Mouse (Mus musculus) layer of hippocampus, postnatal 10 days (tissue): ENCODE results near the gene Gja3. TPM values are rescaled to one million over a fixed set of nuclear protein-coding genes. Genes with fewer than 3 reads are reported as not detected.
"Not testable (repeated sequence)": the region's sequence is repeated elsewhere in the genome, so short reads cannot be mapped to it uniquely, and the experiment has no call there.

Source experiments
- DNase-seq, 2 experiments: peaks; one replicate each; pipeline ENCODE4 v3.0.0; 2021; ENCODE audit warnings: low spot score in 2 of 2
- total RNA-seq, 2 experiments: library from RNA; stranded (reverse); gene quantifications; 2 replicates each; pipeline ENCODE4 v1.2.3; 2021

The Gja3 gene
- total RNA-seq, 2 experiments from 2014 or later = 0.46 to 0.89 TPM

DNA sequence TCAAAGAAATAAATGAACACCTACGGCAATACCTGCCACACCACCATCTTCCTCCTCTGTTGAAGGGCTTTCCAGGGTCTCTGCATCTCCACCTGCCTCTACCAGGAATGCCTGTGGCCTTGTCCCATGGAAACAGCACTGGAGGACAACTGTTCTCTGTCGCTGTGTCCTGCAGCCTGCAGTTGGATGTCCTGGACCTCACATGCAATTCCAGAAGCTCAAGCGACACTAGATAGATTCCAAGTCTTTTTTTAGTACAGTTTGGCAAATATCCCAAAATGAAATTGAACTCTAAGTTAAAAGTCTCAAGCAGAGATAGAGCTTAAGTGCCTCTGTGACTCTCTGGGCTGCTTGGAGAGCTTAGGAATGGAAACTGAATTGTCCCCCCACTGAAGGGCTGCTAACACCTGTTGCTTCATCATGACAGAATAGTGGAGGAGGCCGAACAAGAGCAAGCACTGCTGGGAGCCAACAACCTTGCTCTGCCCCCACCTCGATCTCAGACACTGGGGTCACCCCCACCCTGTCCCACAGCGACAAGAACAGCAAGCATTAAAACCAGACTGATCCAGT lies 22.9 kb downstream of the Gja3 start:
- DNase-seq = no peak

DNA sequence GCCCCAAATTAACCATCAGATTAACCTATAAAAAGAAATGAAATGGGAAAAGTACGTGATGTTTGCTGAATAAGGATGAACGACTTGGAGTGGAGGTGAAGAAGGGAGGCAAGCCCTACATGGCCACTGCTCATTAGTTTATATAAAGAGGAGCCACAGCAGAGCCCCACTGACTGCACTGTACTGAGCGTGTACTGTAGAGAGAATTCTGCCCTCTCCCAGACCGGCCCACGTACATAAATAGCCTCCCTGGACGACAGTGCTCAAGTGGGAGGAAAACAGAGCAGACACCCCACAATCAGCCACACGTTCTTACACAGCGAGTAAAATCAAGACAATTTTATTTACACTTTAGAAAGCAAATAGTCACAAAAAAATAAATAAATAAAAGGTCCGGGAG lies 23.8 kb downstream of the Gja3 start:
- no peak for DNase-seq

DNA sequence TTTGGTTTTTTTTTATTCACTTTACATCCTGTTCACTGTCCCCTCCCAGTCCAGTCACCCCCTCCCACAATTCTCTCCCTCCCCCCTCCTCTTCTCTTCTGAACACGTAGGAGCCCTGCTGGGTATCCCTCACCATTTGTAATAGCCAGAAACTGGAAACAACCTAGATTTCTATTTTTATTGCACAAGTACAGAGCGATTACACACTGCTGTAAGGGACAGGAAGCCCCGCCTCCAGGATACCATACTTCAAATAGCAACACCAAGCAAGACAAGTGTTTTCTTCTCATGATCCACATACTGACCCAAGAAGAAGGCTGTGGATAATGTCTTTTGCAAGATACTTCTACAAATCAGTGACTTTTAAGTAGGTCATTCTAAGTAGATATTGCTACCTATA lies 25.1 kb downstream of the Gja3 start:
- no peak for DNase-seq

DNA sequence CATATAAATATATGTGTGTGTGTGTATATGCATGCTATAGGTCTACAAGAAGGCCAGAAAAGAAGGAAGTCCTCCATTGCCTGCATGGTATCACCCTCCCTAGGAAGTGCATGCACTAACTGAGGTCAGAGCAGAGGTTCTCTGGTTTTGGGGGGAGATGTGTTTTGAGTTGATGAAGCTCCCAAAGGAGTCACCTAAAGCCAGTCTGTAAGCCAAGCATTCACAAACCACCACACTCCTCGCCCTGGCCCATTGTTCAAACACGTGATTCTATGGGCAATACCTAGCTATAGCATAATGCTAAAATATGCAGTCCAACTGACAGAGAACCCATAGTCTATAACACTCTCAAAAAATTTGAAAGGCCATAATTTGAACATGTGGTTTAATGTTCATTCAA lies 39.5 kb downstream of the Gja3 start:
- DNase-seq = no peak

DNA sequence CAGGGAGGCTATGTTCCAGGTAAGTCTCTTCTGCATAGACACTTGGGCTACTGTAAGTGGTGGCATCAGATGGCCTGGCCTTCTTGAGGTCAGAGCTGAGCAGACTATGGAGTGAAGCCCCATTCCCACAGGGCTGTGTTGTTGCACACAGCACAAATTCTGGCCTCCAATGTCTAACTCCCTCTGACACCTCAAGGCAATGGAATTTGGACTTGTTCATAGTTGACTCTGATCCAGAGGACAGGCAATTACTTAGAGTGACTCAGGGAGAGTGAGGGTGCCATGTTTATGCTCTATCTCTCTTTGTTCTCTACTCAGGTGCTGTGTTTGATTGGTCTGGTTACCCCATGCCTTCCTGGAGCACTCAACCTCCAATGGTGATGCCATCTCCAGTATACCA lies 41.1 kb downstream of the Gja3 start:
- not testable (repeated sequence) for DNase-seq

DNA sequence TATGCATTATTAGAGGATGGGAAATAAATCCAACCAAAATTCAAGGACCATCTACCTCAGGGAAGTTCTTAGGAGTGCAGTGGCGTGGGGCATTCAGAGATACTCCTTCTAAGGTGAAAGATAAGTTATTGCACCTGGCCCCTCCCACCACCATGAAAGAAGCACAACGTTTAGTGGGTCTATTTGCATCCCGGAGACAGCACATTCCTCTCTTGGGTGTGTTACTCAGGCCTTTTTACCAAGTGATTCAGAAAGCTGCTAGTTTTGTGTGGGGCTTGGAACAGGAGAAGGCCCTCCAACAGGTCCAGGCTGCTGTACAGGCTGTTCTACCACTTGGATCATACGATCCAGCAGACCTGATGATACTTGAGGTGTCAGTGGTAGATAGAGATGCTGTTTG lies 69.3 kb downstream of the Gja3 start:
- no peak for DNase-seq

Other genes with a start within 250 kb of the Gja3 start
- gene Zmym5, start 246.4 kb downstream of the Gja3 start, total RNA-seq = 10 to 100 TPM; 28.5 to 32.1 TPM
- gene Zmym2, start 171.4 kb downstream of the Gja3 start, total RNA-seq = 10 to 100 TPM; 88.7 to 99.0 TPM
- gene Gjb2, start 46.6 kb upstream of the Gja3 start, total RNA-seq = 1 to 10 TPM; 6.2 to 7.5 TPM
- gene Gm4491, start 57.8 kb upstream of the Gja3 start, total RNA-seq = under 1 TPM; 0.39 to 0.42 TPM
- 10 to 100 TPM; 36.7 to 44.6 TPM for gene Gjb6, start 75.5 kb upstream of the Gja3 start, total RNA-seq